24 mouse cellular contexts compared by ENCODE assay signal in genomic region chr9:49384041-49384440, GRCm38 (mm10). TPM values are rescaled to one million over a fixed set of nuclear protein-coding genes. Genes with fewer than 3 reads are reported as not detected.
DNase-seq lines count a peak whose midpoint lies in the region; ATAC-seq lines count a peak whose summit lies in the region.
"Had no signal": no experiment of that assay in that cellular context is flagged by ENCODE, and none has a peak within 500 bp of the region (broad histone marks: within the 10 kb centered on the region; RNA-seq: fewer than 3 reads in every experiment).

No protein-coding gene starts in this region.

- WGBS in hindbrain, embryonic 11.5 days: 36% methylated on average over 3 of the region's 3 CpGs
- 35% methylated on average over 3 of the region's 3 CpGs for WGBS in hindbrain, embryonic 10.5 days
- WGBS in hindbrain, embryonic 12.5 days: 28% methylated on average over 3 of the region's 3 CpGs
- WGBS in hindbrain, embryonic 15.5 days: 16% methylated on average over 3 of the region's 3 CpGs
- 4% methylated on average over 3 of the region's 3 CpGs for WGBS in midbrain, embryonic 14.5 days

- no peak overlapping the region for H3K4me3 ChIP-seq in hindbrain, embryonic 11.5 days (ENCODE audit: low read depth, low read length)
- no peak overlapping the region for H3K4me3 ChIP-seq in hindbrain, embryonic 10.5 days
- H3K4me3 ChIP-seq in hindbrain, embryonic 12.5 days: no peak overlapping the region
- no peak overlapping the region for H3K4me3 ChIP-seq in hindbrain, embryonic 15.5 days
- H3K4me3 ChIP-seq in midbrain, embryonic 14.5 days (replicated peaks; ENCODE audit: low read depth, low read length): no peak overlapping the region
- H3K4me3 ChIP-seq: embryonic facial prominence, embryonic 15.5 days; heart, embryonic 10.5 days; limb, embryonic 15.5 days had no signal

- H3K4me1 ChIP-seq in hindbrain, embryonic 11.5 days (replicated peaks; ENCODE audit: control insufficient read depth, insufficient read depth, low read length): no peaks in the 10 kb centered on the region
- peaks cover 16% of the 10 kb centered on the region for H3K4me1 ChIP-seq in hindbrain, embryonic 10.5 days (replicated peaks)
- peaks cover 17% of the 10 kb centered on the region for H3K4me1 ChIP-seq in hindbrain, embryonic 12.5 days
- H3K4me1 ChIP-seq in hindbrain, embryonic 15.5 days (replicated peaks): 0 out of 2 replicates have a peak, but pooled peaks cover 9% of the 10 kb centered on the region
- peaks cover 8% of the 10 kb centered on the region; the same call in 1 of the 2 replicates for H3K4me1 ChIP-seq in midbrain, embryonic 14.5 days (ENCODE audit: control insufficient read depth, insufficient read depth, low read length)
- H3K4me1 ChIP-seq: embryonic facial prominence, embryonic 15.5 days; limb, embryonic 15.5 days had no signal

- H3K27me3 ChIP-seq in hindbrain, embryonic 11.5 days (ENCODE audit: control insufficient read depth, insufficient read depth, low read length): no peaks in the 10 kb centered on the region
- H3K27me3 ChIP-seq in hindbrain, embryonic 10.5 days (ENCODE audit: insufficient read depth, poor library complexity, severe bottlenecking): 0 out of 2 replicates have a peak, but pooled peaks cover 6% of the 10 kb centered on the region
- no peaks in the 10 kb centered on the region for H3K27me3 ChIP-seq in hindbrain, embryonic 12.5 days
- no peaks in the 10 kb centered on the region for H3K27me3 ChIP-seq in hindbrain, embryonic 15.5 days
- H3K27me3 ChIP-seq in midbrain, embryonic 14.5 days (ENCODE audit: control insufficient read depth, insufficient read depth, low read length): no peaks in the 10 kb centered on the region
- H3K27me3 ChIP-seq: CH12.LX; embryonic facial prominence, embryonic 15.5 days; limb, embryonic 15.5 days had no signal

- H3K9ac ChIP-seq in hindbrain, embryonic 11.5 days (ENCODE audit: low read depth, low read length): no peak overlapping the region
- H3K9ac ChIP-seq in hindbrain, embryonic 12.5 days: no peak overlapping the region
- H3K9ac ChIP-seq in hindbrain, embryonic 15.5 days: no peak overlapping the region
- no peak overlapping the region for H3K9ac ChIP-seq in midbrain, embryonic 14.5 days (replicated peaks; ENCODE audit: low read length)
- H3K9ac ChIP-seq: embryonic facial prominence, embryonic 15.5 days; limb, embryonic 15.5 days; liver, embryonic 14.5 days; lung, embryonic 14.5 days had no signal

- DNase-seq in hindbrain, embryonic 11.5 days (ENCODE audit: low spot score): peak; percentile 27
- no peak for DNase-seq in hindbrain, embryonic 10.5 days (ENCODE audit: low spot score)
- peak; percentile 61 for DNase-seq in midbrain, embryonic 14.5 days
- DNase-seq in right cerebral cortex, postnatal 10 days (ENCODE audit: low spot score in 2 of 2): no peak
- DNase-seq in spleen, postnatal 10 days (ENCODE audit: low spot score in 2 of 2): no peak
- DNase-seq: B cell, adult 2 months; cerebellum, adult 18-20 months; cerebellum, postnatal 14 days; kidney, adult 11 months; left cerebral cortex, postnatal 4 days; lung, embryonic 14.5 days; right cerebral cortex, postnatal 14 days had no signal

- H3K27ac ChIP-seq in hindbrain, embryonic 11.5 days (ENCODE audit: low read depth, low read length): 0 out of 2 replicates have a peak overlapping the region, but pooled peaks have one; percentile 36
- H3K27ac ChIP-seq in hindbrain, embryonic 10.5 days: no peak overlapping the region
- H3K27ac ChIP-seq in hindbrain, embryonic 12.5 days: peak overlapping the region; percentile 67
- H3K27ac ChIP-seq in hindbrain, embryonic 15.5 days (replicated peaks): no peak overlapping the region
- no peak overlapping the region for H3K27ac ChIP-seq in midbrain, embryonic 14.5 days (replicated peaks; ENCODE audit: low read depth, low read length)
- H3K27ac ChIP-seq: embryonic facial prominence, embryonic 15.5 days; heart, embryonic 10.5 days; limb, embryonic 15.5 days; liver, embryonic 14.5 days had no signal

- no peak overlapping the region for H3K4me2 ChIP-seq in hindbrain, embryonic 11.5 days (replicated peaks; ENCODE audit: low read depth, low read length)
- H3K4me2 ChIP-seq in hindbrain, embryonic 12.5 days (replicated peaks): no peak overlapping the region
- no peak overlapping the region for H3K4me2 ChIP-seq in hindbrain, embryonic 15.5 days
- no peak overlapping the region for H3K4me2 ChIP-seq in midbrain, embryonic 14.5 days (ENCODE audit: low read length)
- H3K4me2 ChIP-seq: embryonic facial prominence, embryonic 15.5 days; limb, embryonic 15.5 days; lung, embryonic 14.5 days had no signal

- no peaks in the 10 kb centered on the region for H3K9me3 ChIP-seq in hindbrain, embryonic 11.5 days (ENCODE audit: control insufficient read depth, low read length)
- no peaks in the 10 kb centered on the region for H3K9me3 ChIP-seq in hindbrain, embryonic 10.5 days
- H3K9me3 ChIP-seq in hindbrain, embryonic 12.5 days (replicated peaks): no peaks in the 10 kb centered on the region
- H3K9me3 ChIP-seq in hindbrain, embryonic 15.5 days: no peaks in the 10 kb centered on the region
- H3K9me3 ChIP-seq in midbrain, embryonic 14.5 days (ENCODE audit: control insufficient read depth, low read length): no peaks in the 10 kb centered on the region
- H3K9me3 ChIP-seq: embryonic facial prominence, embryonic 15.5 days; G1E; heart, embryonic 10.5 days; limb, embryonic 15.5 days had no signal

- ATAC-seq in hindbrain, embryonic 11.5 days (ENCODE audit: low FRiP score): 0 out of 2 replicates have a peak, but pooled peaks have one; percentile 33
- peak; percentile 85 for ATAC-seq in hindbrain, embryonic 12.5 days (ENCODE audit: low FRiP score)
- ATAC-seq in hindbrain, embryonic 15.5 days (ENCODE audit: low FRiP score, low read depth): peak; percentile 56; the same call in 1 of the 2 replicates
- no peak for ATAC-seq in midbrain, embryonic 14.5 days (ENCODE audit: low FRiP score, low TSS enrichment)
- ATAC-seq: forebrain, embryonic 14.5 days; Patski had no signal

- H3K36me3 ChIP-seq in hindbrain, embryonic 11.5 days (ENCODE audit: control insufficient read depth, insufficient read depth, low read length): no peaks in the 10 kb centered on the region
- H3K36me3 ChIP-seq in hindbrain, embryonic 10.5 days: no peaks in the 10 kb centered on the region
- H3K36me3 ChIP-seq in hindbrain, embryonic 12.5 days: no peaks in the 10 kb centered on the region
- H3K36me3 ChIP-seq in hindbrain, embryonic 15.5 days: no peaks in the 10 kb centered on the region
- no peaks in the 10 kb centered on the region for H3K36me3 ChIP-seq in midbrain, embryonic 14.5 days (ENCODE audit: control insufficient read depth, insufficient read depth, low read length)
- H3K36me3 ChIP-seq: embryonic facial prominence, embryonic 15.5 days; G1E; heart, embryonic 10.5 days; limb, embryonic 15.5 days had no signal

RNA-seq across cellular contexts. Expression of gene Ankk1, which starts 42.8 kb away (rescaled TPM):
- polyA plus RNA-seq in hindbrain, embryonic 11.5 days (2014; fragmentation: Nextera tagmentation; extraction: Ambion mirVana): not detected in 2 replicates
- polyA plus RNA-seq in hindbrain, embryonic 10.5 days (2016; fragmentation: Nextera tagmentation; extraction: Ambion mirVana): not detected in 2 replicates
- not detected in 2 replicates for polyA plus RNA-seq in hindbrain, embryonic 12.5 days (2016; fragmentation: Nextera tagmentation; extraction: Ambion mirVana)
- polyA plus RNA-seq in hindbrain, embryonic 15.5 days (2015; fragmentation: Nextera tagmentation; extraction: Ambion mirVana): not detected in 2 replicates
- polyA plus RNA-seq in midbrain, embryonic 14.5 days (2014; fragmentation: Nextera tagmentation; extraction: Ambion mirVana): not detected in 2 replicates
- polyA plus RNA-seq: G1E; heart, postnatal 0 days; large intestine, adult 2 months; limb, embryonic 15.5 days; liver, embryonic 14.5 days; lung, embryonic 14.5 days had no signal

RNA-seq across cellular contexts. Expression of gene Drd2, which starts 43.6 kb away (rescaled TPM):
- polyA plus RNA-seq in hindbrain, embryonic 11.5 days (2014; fragmentation: Nextera tagmentation; extraction: Ambion mirVana): 0.77 and 1.5 TPM in 2 replicates
- 1.2 and 1.3 TPM in 2 replicates for polyA plus RNA-seq in hindbrain, embryonic 10.5 days (2016; fragmentation: Nextera tagmentation; extraction: Ambion mirVana)
- polyA plus RNA-seq in hindbrain, embryonic 12.5 days (2016; fragmentation: Nextera tagmentation; extraction: Ambion mirVana): 1.3 and 1.4 TPM in 2 replicates
- 5.8 and 6.8 TPM in 2 replicates for polyA plus RNA-seq in hindbrain, embryonic 15.5 days (2015; fragmentation: Nextera tagmentation; extraction: Ambion mirVana)
- 2.7 and 5.8 TPM in 2 replicates for polyA plus RNA-seq in midbrain, embryonic 14.5 days (2014; fragmentation: Nextera tagmentation; extraction: Ambion mirVana)
- polyA plus RNA-seq: G1E; large intestine, adult 2 months; limb, embryonic 15.5 days; liver, embryonic 14.5 days; lung, embryonic 14.5 days; Patski had no signal

Comparison
In these comparisons a context has a peak if more than half of its experiments do, and no peak if none do; other contexts are left out.
1. DNase-seq: peak in hindbrain, embryonic 11.5 days (single experiment) and midbrain, embryonic 14.5 days (single experiment); none in hindbrain, embryonic 10.5 days (single experiment), right cerebral cortex, postnatal 10 days (0 of 2) and spleen, postnatal 10 days (0 of 2).
2. H3K27ac ChIP-seq: peak in hindbrain, embryonic 11.5 days (single experiment) and hindbrain, embryonic 12.5 days (single experiment); none in hindbrain, embryonic 10.5 days (single experiment), hindbrain, embryonic 15.5 days (single experiment) and midbrain, embryonic 14.5 days (single experiment).